Mouse (Mus musculus): ENCODE results near the gene Olfr434. TPM values are rescaled to one million over a fixed set of nuclear protein-coding genes. Genes with fewer than 3 reads are reported as not detected.

The Olfr434 gene
- polyA plus RNA-seq, 1 experiment from 2014 or later: not detected

DNA sequence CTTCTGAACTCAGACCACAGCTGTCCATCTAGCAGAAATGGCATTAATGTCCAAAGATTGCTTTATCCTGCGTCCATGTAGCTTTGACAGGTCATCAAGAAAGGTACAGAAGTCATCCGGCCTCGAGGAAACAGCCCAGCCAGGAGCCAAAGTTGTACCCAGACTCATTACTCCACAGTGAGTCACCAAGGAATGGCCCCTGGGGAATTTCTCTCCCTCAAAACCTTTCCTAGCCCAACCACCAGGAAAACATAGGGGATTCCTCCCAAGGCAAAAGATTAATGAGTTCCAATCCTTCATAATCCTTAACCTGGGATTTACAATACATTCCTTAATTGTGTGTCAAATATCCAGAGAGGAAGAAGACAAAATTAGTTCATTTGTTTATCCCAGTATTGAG, 34.6 kb downstream of the Olfr434 start:
- H3K9me3 ChIP-seq: no peaks in the 10 kb centered on the region
- no peak overlapping the region for H3K4me3 ChIP-seq
- no peak overlapping the region for H3K9ac ChIP-seq
- H3K27me3 ChIP-seq (replicated peaks): no peaks in the 10 kb centered on the region
- no peaks in the 10 kb centered on the region for H3K36me3 ChIP-seq
- 50% methylated on average over 3 of the region's 3 CpGs for WGBS
- no peak overlapping the region for H3K27ac ChIP-seq (replicated peaks)
- peaks cover 4% of the 10 kb centered on the region; the same call in 1 of the 2 replicates for H3K4me1 ChIP-seq
- no peak overlapping the region for H3K4me2 ChIP-seq
- no peak for ATAC-seq (ENCODE audit: extremely low read depth, insufficient number of reproducible peaks, low FRiP score, low TSS enrichment)

DNA sequence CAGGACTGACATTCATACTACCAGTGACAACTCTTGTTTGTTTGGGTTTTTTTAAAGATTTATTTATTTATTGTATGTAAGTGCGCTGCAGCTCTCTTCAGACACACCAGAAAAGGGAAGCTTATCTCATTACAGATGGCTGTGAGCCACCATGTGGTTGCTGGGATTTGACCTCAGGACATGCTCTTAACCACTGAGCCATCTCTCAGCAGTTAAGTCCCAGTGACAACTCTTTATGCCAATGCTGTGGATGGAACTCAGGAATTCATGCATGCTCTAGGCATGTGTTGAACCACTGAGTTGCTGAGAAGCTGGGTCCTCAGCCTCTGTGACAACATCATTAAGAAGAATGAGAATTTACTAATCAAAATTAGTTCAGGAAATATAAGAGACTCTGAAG, 40.2 kb downstream of the Olfr434 start:
- H3K27me3 ChIP-seq (replicated peaks): no peaks in the 10 kb centered on the region
- H3K4me2 ChIP-seq: no peak overlapping the region
- no peaks in the 10 kb centered on the region for H3K9me3 ChIP-seq
- H3K36me3 ChIP-seq: no peaks in the 10 kb centered on the region
- H3K27ac ChIP-seq (replicated peaks): no peak overlapping the region
- H3K4me3 ChIP-seq: no peak overlapping the region
- ATAC-seq (ENCODE audit: extremely low read depth, insufficient number of reproducible peaks, low FRiP score, low TSS enrichment): no peak
- 53% methylated on average over 1 of the region's 1 CpGs for WGBS
- no peak overlapping the region for H3K9ac ChIP-seq
- H3K4me1 ChIP-seq: peaks cover 4% of the 10 kb centered on the region; the same call in 1 of the 2 replicates

DNA sequence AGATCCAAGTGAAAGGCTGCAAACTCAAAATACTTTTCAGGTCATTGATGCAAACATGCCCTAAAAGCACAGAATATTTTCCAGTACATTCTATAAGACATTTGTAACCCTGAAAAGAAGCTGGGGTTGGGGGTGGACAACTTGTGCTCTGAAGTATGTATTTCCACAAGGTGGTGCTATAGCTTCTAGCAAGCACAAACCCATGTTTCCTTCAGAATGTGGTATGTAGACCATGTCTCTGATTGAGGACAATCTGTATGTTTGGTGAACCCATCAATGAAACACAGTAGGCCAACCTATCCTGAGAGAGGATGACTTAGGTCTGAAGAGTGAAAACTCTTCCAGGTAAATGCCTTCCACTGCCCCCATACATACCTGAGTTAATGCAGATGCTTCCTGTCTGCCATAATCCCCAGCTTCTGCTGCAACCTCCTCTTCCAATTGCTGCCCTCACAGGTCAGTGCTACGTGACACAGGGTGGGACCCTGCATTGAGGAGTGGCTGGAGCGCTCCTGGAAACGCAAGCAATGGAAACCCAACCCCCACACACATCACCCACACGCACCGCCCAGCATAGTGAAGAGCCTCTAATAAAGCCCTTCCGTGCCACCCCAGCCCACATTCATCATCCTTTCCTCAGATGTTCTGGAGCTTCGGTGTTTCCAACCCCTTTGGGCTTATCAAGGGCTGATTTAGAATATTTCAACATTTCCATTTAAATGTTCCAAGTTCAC, 41.5 kb downstream of the Olfr434 start:
- Histone ChIP-seq H3K4me1 (peaks cover 4% of the 10 kb centered on the region; the same call in 1 of the 2 replicates), H3K27ac (replicated peaks) (no peak overlapping the region), H3K9ac (no peak overlapping the region), H3K4me2 (no peak overlapping the region), H3K27me3 (replicated peaks) (no peaks in the 10 kb centered on the region), H3K4me3 (no peak overlapping the region), H3K36me3 (no peaks in the 10 kb centered on the region), H3K9me3 (no peaks in the 10 kb centered on the region)
- no peak for ATAC-seq (ENCODE audit: extremely low read depth, insufficient number of reproducible peaks, low FRiP score, low TSS enrichment)
- WGBS: 55% methylated on average over 7 of the region's 7 CpGs

- H3K9ac ChIP-seq: no peak overlapping the region
- H3K27me3 ChIP-seq (replicated peaks): no peaks in the 10 kb centered on the region
- no peak for ATAC-seq (ENCODE audit: extremely low read depth, insufficient number of reproducible peaks, low FRiP score, low TSS enrichment)
- H3K4me2 ChIP-seq: no peak overlapping the region
- H3K4me1 ChIP-seq: peaks cover 8% of the 10 kb centered on the region
- WGBS: 47% methylated on average over 2 of the region's 2 CpGs
- no peaks in the 10 kb centered on the region for H3K9me3 ChIP-seq
- no peak overlapping the region for H3K4me3 ChIP-seq
- H3K36me3 ChIP-seq: no peaks in the 10 kb centered on the region
- H3K27ac ChIP-seq (replicated peaks): no peak overlapping the region
These were observed 47.9 kb downstream of the Olfr434 start for GRCm38 (mm10) chr6:43260756-43261155.

- ATAC-seq (ENCODE audit: extremely low read depth, insufficient number of reproducible peaks, low FRiP score, low TSS enrichment): 0 out of 2 replicates have a peak, but pooled peaks have one; percentile 47
- peak within 1 kb of the TSS; percentile 87 for H3K4me2 ChIP-seq
- H3K9ac ChIP-seq: peak within 1 kb of the TSS; percentile 88
- peak within 1 kb of the TSS; percentile 74 for H3K4me3 ChIP-seq
- H3K9me3 ChIP-seq: no peaks in the 10 kb centered on the region
- WGBS: under 1% methylated on average over 48 of the region's 48 CpGs
- no peaks in the 10 kb centered on the region for H3K27me3 ChIP-seq (replicated peaks)
- peak within 1 kb of the TSS; percentile 78 for H3K27ac ChIP-seq (replicated peaks)
- peaks cover 18% of the 10 kb centered on the region for H3K4me1 ChIP-seq
- H3K36me3 ChIP-seq: no peaks in the 10 kb centered on the region
These were observed 52.7 kb downstream of the Olfr434 start, which contains the start of gene Arhgef5 for GRCm38 (mm10) chr6:43265363-43266041. Gene Arhgef5 (plus strand): TSS chr6:43265582.

DNA sequence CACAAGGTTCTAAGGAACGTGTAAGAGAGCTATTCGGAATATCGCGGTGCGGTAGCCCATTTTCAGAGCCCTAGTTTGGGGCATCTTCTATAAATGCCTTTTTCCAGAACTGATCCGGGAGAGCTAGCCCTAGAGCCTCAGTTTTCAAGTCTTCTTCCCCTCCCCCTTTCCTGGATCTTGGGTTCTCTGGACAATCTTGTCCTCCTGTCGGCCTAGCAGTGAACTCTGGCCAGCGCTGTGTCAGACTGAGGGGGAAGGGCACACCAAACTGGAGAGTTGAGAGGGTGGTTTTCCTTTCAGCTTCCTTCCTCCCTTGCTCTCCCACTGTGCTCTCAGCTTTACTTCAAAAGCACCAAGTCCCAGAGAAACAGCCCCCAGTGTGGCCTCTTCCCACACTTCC, 53.5 kb downstream of the Olfr434 start:
- peaks cover 18% of the 10 kb centered on the region for H3K4me1 ChIP-seq
- H3K9ac ChIP-seq: peak overlapping the region; percentile 88
- peak overlapping the region; percentile 74 for H3K4me3 ChIP-seq
- peak overlapping the region; percentile 87 for H3K4me2 ChIP-seq
- H3K9me3 ChIP-seq: no peaks in the 10 kb centered on the region
- 5% methylated on average over 8 of the region's 8 CpGs for WGBS
- peak overlapping the region; percentile 78 for H3K27ac ChIP-seq (replicated peaks)
- no peaks in the 10 kb centered on the region for H3K27me3 ChIP-seq (replicated peaks)
- peak; percentile 48; the same call in 1 of the 2 replicates for ATAC-seq (ENCODE audit: extremely low read depth, insufficient number of reproducible peaks, low FRiP score, low TSS enrichment)
- H3K36me3 ChIP-seq: no peaks in the 10 kb centered on the region

Other genes starting within 250 kb of the Olfr434 start
- gene Olfr441, start 106.7 kb upstream of the Olfr434 start, polyA plus RNA-seq (2015; fragmentation: Nextera tagmentation; extraction: Ambion mirVana): not detected in 2 replicates
- gene Olfr237-ps1, start 66.5 kb upstream of the Olfr434 start, polyA plus RNA-seq (2015; fragmentation: Nextera tagmentation; extraction: Ambion mirVana): not detected in 2 replicates
- not detected in 2 replicates for gene Olfr437, start 49.7 kb upstream of the Olfr434 start, polyA plus RNA-seq (2015; fragmentation: Nextera tagmentation; extraction: Ambion mirVana)
- not detected in 2 replicates for gene Olfr13, start 40.9 kb upstream of the Olfr434 start, polyA plus RNA-seq (2015; fragmentation: Nextera tagmentation; extraction: Ambion mirVana)
- not detected in 2 replicates for gene Olfr435, start 15.9 kb upstream of the Olfr434 start, polyA plus RNA-seq (2015; fragmentation: Nextera tagmentation; extraction: Ambion mirVana)
- gene Olfr47, start 18.5 kb downstream of the Olfr434 start, polyA plus RNA-seq (2015; fragmentation: Nextera tagmentation; extraction: Ambion mirVana): not detected in 2 replicates
- 6.4 and 6.7 TPM in 2 replicates for gene Arhgef5, start 52.6 kb downstream of the Olfr434 start, polyA plus RNA-seq (2015; fragmentation: Nextera tagmentation; extraction: Ambion mirVana)
- not detected in 2 replicates for gene Nobox, start 96.5 kb downstream of the Olfr434 start, polyA plus RNA-seq (2015; fragmentation: Nextera tagmentation; extraction: Ambion mirVana)